Mouse (Mus musculus) olfactory bulb, adult 2 months (tissue): ENCODE measurements around the gene Myo1b. TPM values are rescaled to one million over a fixed set of nuclear protein-coding genes. Genes with fewer than 3 reads are reported as not detected.

ENCODE experiments used
- H3K27ac ChIP-seq: fragments of 200-500 bp; 2 replicates; pipeline ENCODE4 v1.5.1; 2012; ENCODE audit warnings: low read depth, low read length; ENCODE audit not compliant: insufficient read depth
- H3K4me1 ChIP-seq: fragments of 200-500 bp; 2 replicates; pipeline ENCODE4 v1.6.1; 2012; ENCODE audit warnings: low read length; ENCODE audit not compliant: control insufficient read depth, insufficient read depth
- H3K4me3 ChIP-seq: fragments of 200-500 bp; 2 replicates; pipeline ENCODE4 v1.5.1; 2012; ENCODE audit warnings: mild to moderate bottlenecking, low read depth, low read length, moderate library complexity; ENCODE audit not compliant: insufficient read depth
- CTCF ChIP-seq: fragments of 200-500 bp; IDR thresholded peaks from 2 replicates; pipeline ENCODE4 v1.5.1; 2012; ENCODE audit warnings: low read depth, mild to moderate bottlenecking, low read length, moderate library complexity; ENCODE audit not compliant: insufficient read depth
- POLR2A ChIP-seq: fragments of 200-500 bp; IDR thresholded peaks from 2 replicates; pipeline ENCODE4 v1.6.1; 2012; ENCODE audit warnings: mild to moderate bottlenecking, low read depth, low read length, moderate library complexity; ENCODE audit not compliant: insufficient read depth
- WGBS: fragments of 180-500 bp; shearing (Covaris S2); methylation state at CpG from one replicate; pipeline ENCODE4 v1.1.7; 2018; 5-methylcytosine and 5-hydroxymethylcytosine counted together
- polyA plus RNA-seq: library from polyadenylated mRNA; stranded (reverse); fragments of >200 nt; gene quantifications from 2 replicates; pipeline ENCODE4 v1.2.4, GENCODE M21; 2012; ENCODE audit warnings: low replicate concordance; ENCODE audit not compliant: missing spikeins, insufficient read depth, insufficient read length

The Myo1b gene
- polyA plus RNA-seq, 1 experiment = not detected

DNA sequence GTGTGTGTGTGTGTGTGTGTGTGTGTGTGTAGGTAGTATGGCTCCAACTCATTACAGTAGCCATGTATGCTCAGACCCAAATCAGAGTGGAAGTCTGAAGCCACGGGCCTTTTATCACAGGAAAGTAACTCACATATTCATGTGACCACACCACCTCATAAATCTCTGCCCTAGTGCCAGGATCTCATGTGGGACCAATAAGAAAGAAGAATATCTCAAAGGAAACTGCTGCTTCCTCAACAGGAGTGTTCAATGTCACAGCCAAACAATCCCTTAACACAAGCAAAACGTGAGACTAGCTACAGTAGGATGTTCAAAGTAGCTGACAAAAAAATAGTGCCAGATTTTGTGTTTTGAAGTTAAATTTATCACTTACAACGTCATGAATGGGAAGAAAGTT is 13.7 kb upstream of the Myo1b start:
- WGBS = 87% methylated on average over 3 of the region's 3 CpGs
- H3K4me1 ChIP-seq = no peaks in the 10 kb centered on the region
- H3K27ac ChIP-seq = no peak overlapping the region
- TF ChIP-seq CTCF = no peak
- TF ChIP-seq POLR2A = no peak
- no peak overlapping the region for H3K4me3 ChIP-seq

DNA sequence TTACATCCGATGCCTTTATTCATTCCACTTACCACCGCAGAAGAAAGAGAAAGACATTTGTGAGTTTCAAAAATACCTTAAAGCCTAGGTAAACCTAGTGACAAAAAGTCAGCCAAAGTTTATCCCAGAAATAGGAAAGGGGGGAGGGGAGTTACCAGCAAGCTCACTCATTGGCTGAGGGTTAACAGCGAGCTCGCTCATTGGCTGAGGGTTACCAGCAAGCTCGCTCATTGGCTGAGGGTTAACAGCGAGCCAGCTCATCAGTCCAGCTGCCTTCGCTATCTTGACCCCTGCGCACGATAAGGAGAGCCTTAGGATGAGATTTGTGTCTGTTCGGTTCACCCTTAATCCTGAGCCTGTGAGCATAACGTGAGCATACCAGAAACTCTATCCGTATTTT is 6.9 kb upstream of the Myo1b start:
- WGBS = 40% methylated on average over 12 of the region's 12 CpGs
- H3K27ac ChIP-seq = no peak overlapping the region
- TF ChIP-seq POLR2A (no peak), CTCF (no peak)
- H3K4me3 ChIP-seq = no peak overlapping the region
- no peaks in the 10 kb centered on the region for H3K4me1 ChIP-seq

DNA sequence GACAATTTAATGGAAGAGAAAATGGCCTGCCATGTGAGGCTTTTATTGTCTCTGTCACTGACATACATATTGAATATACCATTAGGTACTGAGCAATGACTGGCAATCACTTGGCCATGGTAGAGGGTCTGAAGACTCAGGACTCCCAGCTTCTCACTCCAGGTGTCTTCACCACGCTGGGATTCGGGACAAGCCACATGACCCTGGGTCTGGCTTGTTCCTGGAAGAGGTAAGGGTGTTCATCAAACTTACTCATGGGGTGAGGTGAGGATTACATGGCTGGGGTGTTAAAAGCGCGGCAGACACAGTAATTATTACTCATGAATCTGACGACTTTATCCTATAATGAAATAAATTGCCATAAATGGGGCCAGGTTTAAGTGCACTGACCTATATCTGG is 405 bp upstream of the Myo1b start:
- TF ChIP-seq POLR2A (no peak), CTCF (no peak)
- Histone ChIP-seq H3K4me3 (no peak overlapping the region), H3K27ac (no peak overlapping the region), H3K4me1 (peaks cover 12% of the 10 kb centered on the region)
- 81% methylated on average over 5 of the region's 5 CpGs for WGBS

- Histone ChIP-seq H3K27ac (no peak overlapping the region), H3K4me1 (peaks cover 12% of the 10 kb centered on the region), H3K4me3 (peak overlapping the region; percentile 47)
- TF ChIP-seq CTCF (no peak), POLR2A (no peak)
- WGBS = 2% methylated on average over 33 of the region's 33 CpGs
Observed at GRCm38 (mm10) chr1:51915051-51915575, 758 bp downstream of the Myo1b start.

DNA sequence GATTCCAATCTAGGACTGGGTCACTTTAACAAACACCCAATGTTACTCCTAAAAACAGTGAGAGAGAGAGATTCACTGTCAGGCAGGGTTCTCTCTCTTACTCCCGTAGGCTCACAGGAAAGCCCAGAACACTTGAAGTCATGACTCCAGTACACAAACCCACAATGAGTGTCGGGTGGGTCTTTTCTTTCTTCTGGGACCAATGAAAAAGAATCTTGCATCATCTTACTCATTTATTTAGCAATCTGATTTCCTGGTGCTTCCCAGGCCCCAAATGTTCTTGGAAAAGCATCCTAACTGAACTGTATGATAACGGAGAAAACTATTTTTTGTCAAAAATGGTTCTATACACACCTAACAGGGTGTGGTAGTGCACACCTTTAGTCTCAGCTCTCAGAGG is 1.8 kb downstream of the Myo1b start:
- Histone ChIP-seq H3K4me3 (no peak overlapping the region), H3K27ac (no peak overlapping the region), H3K4me1 (peaks cover 12% of the 10 kb centered on the region)
- TF ChIP-seq CTCF = no peak
- TF ChIP-seq POLR2A = no peak
- 89% methylated on average over 3 of the region's 3 CpGs for WGBS

GRCm38 (mm10) chr1:51913071-51913814 is 2.6 kb downstream of the Myo1b start:
- Histone ChIP-seq H3K4me3 (no peak overlapping the region), H3K27ac (no peak overlapping the region), H3K4me1 (peaks cover 12% of the 10 kb centered on the region)
- 79% methylated on average over 14 of the region's 14 CpGs for WGBS
- TF ChIP-seq CTCF = no peak
- no peak for TF ChIP-seq POLR2A

GRCm38 (mm10) chr1:51911331-51911730 is 4.5 kb downstream of the Myo1b start:
- Histone ChIP-seq H3K4me3 (no peak overlapping the region), H3K4me1 (peaks cover 12% of the 10 kb centered on the region), H3K27ac (no peak overlapping the region)
- 87% methylated on average over 4 of the region's 4 CpGs for WGBS
- TF ChIP-seq POLR2A (no peak), CTCF (no peak)

DNA sequence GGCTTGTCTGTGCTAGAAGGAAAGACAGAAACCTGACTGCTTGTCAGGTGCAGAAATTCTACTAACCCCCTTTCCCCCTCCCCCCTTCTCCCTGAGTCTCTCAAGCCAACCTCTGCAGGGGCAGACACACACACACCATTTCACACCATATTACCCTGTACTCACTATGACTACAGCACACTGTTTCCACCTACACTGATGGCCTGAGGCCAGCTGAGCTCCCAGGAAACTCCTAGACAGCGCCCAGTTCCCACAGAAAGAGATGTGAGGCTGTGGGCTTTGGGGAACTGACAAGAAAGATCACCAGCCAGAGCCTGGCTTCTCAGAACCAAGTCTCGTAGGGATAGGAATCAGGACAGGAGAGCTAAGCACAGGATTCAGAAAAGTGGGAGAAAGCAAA is 6.7 kb downstream of the Myo1b start:
- Histone ChIP-seq H3K4me3 (no peak overlapping the region), H3K27ac (no peak overlapping the region), H3K4me1 (no peaks in the 10 kb centered on the region)
- WGBS = 87% methylated on average over 2 of the region's 2 CpGs
- no peak for TF ChIP-seq CTCF
- no peak for TF ChIP-seq POLR2A

DNA sequence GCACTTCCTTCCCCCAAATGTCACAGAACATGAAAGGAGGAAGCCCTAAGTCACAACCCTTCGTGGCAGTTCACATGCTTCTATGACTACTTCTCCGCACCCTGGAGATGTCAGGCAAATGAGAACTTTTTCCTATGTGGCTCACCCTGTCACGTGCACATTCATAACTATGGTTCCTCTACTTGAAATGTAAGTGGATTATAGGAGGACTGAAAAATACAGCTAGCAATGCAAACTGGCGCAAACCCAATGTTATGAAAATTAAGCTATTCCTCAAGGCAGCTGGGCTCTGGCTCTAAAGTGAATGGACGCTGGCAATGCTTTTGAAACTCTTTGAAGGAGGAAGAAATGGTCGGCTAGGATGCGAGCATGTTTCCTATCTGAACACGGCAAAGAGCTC is 8.1 kb downstream of the Myo1b start:
- no peaks in the 10 kb centered on the region for H3K4me1 ChIP-seq
- 76% methylated on average over 8 of the region's 8 CpGs for WGBS
- H3K4me3 ChIP-seq = no peak overlapping the region
- no peak overlapping the region for H3K27ac ChIP-seq
- no peak for TF ChIP-seq POLR2A
- TF ChIP-seq CTCF = no peak
